Mouse (Mus musculus): ENCODE results near the gene Brd3. TPM values are rescaled to one million over a fixed set of nuclear protein-coding genes. Genes with fewer than 3 reads are reported as not detected.

Brd3 gene
- polyA plus RNA-seq, 1 experiment from 2014 or later, result 52.9 TPM

DNA sequence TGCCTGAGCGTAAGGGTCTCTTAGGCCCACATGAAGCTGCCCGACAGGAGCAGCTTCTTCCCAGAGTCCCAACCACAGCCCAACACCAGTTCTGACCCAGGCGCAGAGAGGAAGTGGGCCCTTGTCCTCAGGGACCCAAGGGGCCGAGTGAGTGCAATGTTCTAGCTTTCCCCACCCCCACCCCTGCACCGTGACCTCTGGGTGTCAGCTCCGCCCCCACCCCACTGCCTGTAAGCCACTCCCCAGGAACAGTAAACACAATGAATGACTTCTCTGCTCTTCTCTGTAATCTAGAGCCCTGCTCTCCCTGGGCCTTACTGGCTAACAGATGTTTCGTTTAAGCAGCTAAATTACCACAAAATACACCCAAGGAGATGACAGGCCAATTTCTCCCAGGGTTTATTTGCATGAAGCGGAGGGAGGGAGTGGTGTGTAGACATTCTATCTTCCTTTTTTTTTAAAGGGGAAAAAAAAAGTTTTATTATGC lies 95.7 kb downstream of the Brd3 start:
- 38% methylated on average over 8 of the region's 8 CpGs for WGBS
- Histone ChIP-seq H3K27me3 (no peaks in the 10 kb centered on the region), H3K4me2 (0 out of 2 replicates have a peak overlapping the region, but pooled peaks have one; percentile 10), H3K9ac (no peak overlapping the region), H3K4me1 (replicated peaks) (peaks cover 58% of the 10 kb centered on the region), H3K27ac (peak overlapping the region; percentile 45), H3K9me3 (replicated peaks) (no peaks in the 10 kb centered on the region), H3K4me3 (no peak overlapping the region), H3K36me3 (no peaks in the 10 kb centered on the region)
- no peak for ATAC-seq (replicated peaks; ENCODE audit: insufficient number of reproducible peaks, insufficient read depth, low FRiP score, low read depth)

DNA sequence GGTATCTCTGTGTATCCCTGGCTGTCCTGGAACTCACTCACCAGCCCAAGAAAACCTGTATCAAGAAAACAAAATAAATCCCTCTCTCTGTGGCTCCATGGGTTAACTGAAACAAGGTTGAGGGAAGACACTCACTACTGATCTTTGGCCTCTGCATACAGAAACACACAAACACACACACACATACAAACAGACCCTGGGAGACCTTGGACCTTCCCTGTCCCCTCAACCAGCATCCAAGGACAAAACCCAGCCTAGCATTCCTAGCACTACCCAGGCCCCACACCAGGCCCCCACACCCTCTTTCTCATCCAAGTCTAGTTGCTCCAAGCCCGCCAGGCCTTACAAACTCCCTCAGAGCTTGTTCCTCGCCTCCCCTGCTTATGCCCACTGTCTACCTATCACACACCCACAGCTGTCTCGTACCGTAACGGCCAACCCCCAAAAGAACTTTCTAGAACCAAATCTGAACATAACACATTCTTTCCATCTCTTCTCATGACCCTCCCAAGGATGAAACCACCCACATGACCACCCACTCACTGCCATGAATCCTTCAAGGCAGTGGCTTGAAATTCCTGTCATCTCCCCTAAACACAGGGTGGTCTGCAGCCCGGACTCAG lies 96.8 kb downstream of the Brd3 start:
- 75% methylated on average over 6 of the region's 6 CpGs for WGBS
- H3K27me3 ChIP-seq, result no peaks in the 10 kb centered on the region
- H3K9ac ChIP-seq, result no peak overlapping the region
- H3K27ac ChIP-seq, result no peak overlapping the region
- no peaks in the 10 kb centered on the region for H3K9me3 ChIP-seq (replicated peaks)
- no peak for ATAC-seq (replicated peaks; ENCODE audit: insufficient number of reproducible peaks, insufficient read depth, low FRiP score, low read depth)
- no peak overlapping the region for H3K4me2 ChIP-seq
- H3K36me3 ChIP-seq, result no peaks in the 10 kb centered on the region
- H3K4me1 ChIP-seq (replicated peaks), result peaks cover 49% of the 10 kb centered on the region
- H3K4me3 ChIP-seq, result no peak overlapping the region

DNA sequence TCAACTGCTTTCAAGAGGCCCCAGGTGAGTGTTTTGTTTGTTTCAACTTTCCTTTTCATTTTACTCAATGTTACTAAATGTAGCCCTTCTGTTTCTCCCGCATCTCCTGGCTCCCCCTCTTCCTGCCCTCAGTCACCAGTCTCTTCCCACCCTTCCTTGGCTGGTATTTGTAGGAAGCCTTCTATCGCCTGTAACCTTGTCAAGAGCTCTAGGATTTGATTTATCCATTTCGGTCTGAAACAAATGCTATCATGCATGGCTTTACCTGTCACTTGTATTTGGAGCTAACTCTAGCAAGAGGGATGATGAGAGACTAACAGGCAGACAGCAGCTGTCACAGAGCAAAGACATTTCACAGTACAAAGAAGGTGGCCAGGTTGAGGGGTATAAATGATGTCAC lies 99.3 kb downstream of the Brd3 start:
- ATAC-seq (replicated peaks; ENCODE audit: insufficient number of reproducible peaks, insufficient read depth, low FRiP score, low read depth), result no peak
- Histone ChIP-seq H3K4me3 (no peak overlapping the region), H3K9ac (no peak overlapping the region), H3K27ac (no peak overlapping the region), H3K4me2 (no peak overlapping the region), H3K27me3 (no peaks in the 10 kb centered on the region), H3K4me1 (replicated peaks) (peaks cover 41% of the 10 kb centered on the region), H3K36me3 (no peaks in the 10 kb centered on the region), H3K9me3 (replicated peaks) (no peaks in the 10 kb centered on the region)
- 65% methylated on average over 3 of the region's 3 CpGs for WGBS

DNA sequence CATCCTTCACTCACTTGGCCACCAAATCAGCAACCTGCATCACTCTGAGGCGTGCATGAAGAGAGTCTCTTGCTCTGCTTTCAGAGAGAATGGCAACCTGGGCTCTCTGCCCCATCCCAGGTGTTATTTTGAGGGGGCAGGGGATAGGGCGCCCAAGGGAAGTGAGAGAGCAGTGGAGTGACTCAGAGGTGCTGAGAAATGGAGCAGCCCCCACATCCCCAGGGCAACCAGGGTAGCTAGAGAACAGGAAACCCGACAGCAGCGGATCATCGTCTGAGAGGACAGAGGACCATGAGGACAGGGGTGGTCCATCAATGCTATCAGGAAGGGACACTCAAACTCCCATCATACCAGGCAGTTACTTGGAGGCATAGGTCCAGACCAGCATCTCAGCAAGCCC lies 100.5 kb downstream of the Brd3 start:
- ATAC-seq (replicated peaks; ENCODE audit: insufficient number of reproducible peaks, insufficient read depth, low FRiP score, low read depth), result no peak

DNA sequence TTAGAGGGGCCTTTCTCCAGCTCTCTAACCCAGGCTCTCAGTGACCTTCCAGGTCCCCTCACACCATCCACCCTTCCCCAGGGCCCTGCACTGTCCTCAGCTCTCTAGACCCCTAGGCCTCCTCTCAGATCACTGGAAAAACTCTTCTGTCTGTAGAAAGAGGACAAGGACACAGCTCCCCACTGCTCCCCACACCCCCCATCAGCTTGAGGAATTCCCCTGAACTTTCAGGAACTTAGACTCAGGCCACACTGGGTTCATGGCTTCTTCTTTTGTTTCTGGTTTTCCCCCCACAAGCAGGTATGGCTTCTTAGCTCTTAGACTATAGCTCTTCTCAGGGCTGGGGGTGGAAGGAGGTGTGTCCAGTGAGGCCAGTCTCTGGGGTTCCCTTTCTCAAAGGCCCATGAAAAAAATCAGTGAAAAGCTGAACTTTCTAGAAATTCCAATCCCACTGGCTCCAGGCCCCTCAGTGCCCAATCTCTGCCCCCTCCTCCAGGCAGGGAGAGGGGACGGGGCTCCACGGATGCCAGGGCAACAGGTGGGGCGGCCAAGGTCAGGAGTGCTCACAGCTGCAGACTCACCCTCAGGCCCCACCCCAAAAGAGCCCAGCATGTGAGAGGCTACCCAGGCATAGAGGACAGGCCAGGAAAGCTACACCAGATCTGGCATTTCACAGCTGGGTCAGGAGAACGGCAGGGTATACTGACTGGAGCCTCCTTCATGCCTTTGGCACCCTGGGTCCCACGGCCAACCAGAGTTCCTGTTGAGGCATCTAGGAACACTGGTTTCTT lies 102.2 kb downstream of the Brd3 start:
- H3K27ac ChIP-seq, result no peak overlapping the region; the same call in 1 of the 2 replicates
- H3K36me3 ChIP-seq, result no peaks in the 10 kb centered on the region
- no peak overlapping the region for H3K4me2 ChIP-seq
- H3K27me3 ChIP-seq, result no peaks in the 10 kb centered on the region
- H3K9me3 ChIP-seq (replicated peaks), result no peaks in the 10 kb centered on the region
- H3K9ac ChIP-seq, result no peak overlapping the region
- no peak for ATAC-seq (replicated peaks; ENCODE audit: insufficient number of reproducible peaks, insufficient read depth, low FRiP score, low read depth)
- peaks cover 20% of the 10 kb centered on the region for H3K4me1 ChIP-seq (replicated peaks)
- 70% methylated on average over 5 of the region's 5 CpGs for WGBS
- H3K4me3 ChIP-seq, result no peak overlapping the region

More for the DNA sequence above, 100.5 kb downstream of the Brd3 start:
- no peaks in the 10 kb centered on the region for H3K9me3 ChIP-seq (replicated peaks)
- H3K4me3 ChIP-seq, result no peak overlapping the region
- WGBS, result 65% methylated on average over 5 of the region's 5 CpGs
- H3K9ac ChIP-seq, result no peak overlapping the region
- no peaks in the 10 kb centered on the region for H3K27me3 ChIP-seq
- H3K36me3 ChIP-seq, result no peaks in the 10 kb centered on the region
- peaks cover 32% of the 10 kb centered on the region for H3K4me1 ChIP-seq (replicated peaks)
- H3K4me2 ChIP-seq, result no peak overlapping the region
- no peak overlapping the region for H3K27ac ChIP-seq

DNA sequence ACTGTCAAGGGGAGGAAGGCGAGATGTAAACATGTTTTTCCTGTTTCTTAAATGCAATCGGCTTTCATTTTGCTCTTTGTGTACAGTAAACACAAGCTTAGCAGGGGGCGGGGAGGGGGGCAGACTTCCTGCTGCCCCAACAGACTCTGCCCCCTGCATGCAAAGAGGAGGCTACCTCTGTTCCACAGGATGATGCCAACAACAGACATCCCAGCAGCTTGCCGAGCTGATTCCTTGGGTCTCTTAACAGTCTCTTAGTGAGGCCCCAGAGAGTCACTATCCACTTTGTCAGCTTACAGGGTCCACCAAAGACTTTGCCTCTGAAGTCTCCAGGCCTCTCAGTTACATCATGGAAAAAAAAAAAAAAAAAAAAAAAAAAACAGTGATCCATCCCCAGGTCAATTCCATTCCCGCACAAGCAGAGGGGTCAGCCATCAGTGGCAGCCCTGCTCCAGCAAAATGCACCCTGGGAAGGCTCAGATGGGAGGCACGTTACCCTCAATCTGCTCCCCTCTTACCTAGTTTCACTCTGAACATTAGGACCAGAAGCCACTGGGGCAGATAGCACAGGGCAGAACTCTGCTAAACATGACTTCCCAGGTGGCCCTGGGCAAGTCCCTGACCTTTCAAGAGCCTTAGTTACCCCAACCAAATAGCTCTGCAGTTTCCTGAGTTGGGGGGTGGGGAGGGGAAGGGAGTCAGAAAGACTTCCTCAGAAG lies 102.9 kb downstream of the Brd3 start:
- Histone ChIP-seq H3K9ac (no peak overlapping the region), H3K36me3 (no peaks in the 10 kb centered on the region), H3K9me3 (replicated peaks) (no peaks in the 10 kb centered on the region), H3K4me2 (no peak overlapping the region), H3K27me3 (no peaks in the 10 kb centered on the region), H3K4me1 (replicated peaks) (peaks cover 20% of the 10 kb centered on the region), H3K4me3 (no peak overlapping the region), H3K27ac (no peak overlapping the region)
- 57% methylated on average over 6 of the region's 6 CpGs for WGBS
- no peak for ATAC-seq (replicated peaks; ENCODE audit: insufficient number of reproducible peaks, insufficient read depth, low FRiP score, low read depth)

DNA sequence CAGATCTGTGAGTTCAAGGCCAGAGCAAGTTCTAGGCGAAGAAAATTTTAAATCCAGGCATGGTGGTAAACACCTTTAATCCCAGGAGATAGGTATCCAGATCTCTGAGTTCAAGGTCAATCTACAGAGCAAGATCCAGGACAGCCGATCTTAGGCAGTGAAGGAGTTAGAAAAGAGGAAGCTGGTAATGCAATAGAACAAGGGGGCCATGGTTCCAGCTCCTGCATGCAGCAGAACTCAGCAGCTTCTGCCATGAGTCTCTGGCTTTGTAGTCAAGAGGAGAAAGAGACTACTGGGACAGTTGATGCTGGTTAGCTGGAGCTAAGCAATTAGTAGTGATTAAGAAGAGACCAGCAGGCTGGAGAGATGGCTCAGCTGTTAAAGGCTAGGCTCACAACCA lies 105.9 kb downstream of the Brd3 start:
- Histone ChIP-seq H3K27me3 (no peaks in the 10 kb centered on the region), H3K4me3 (no peak overlapping the region), H3K27ac (no peak overlapping the region), H3K4me1 (replicated peaks) (peaks cover 20% of the 10 kb centered on the region), H3K36me3 (no peaks in the 10 kb centered on the region), H3K9ac (no peak overlapping the region), H3K4me2 (no peak overlapping the region), H3K9me3 (replicated peaks) (no peaks in the 10 kb centered on the region)
- no peak for ATAC-seq (replicated peaks; ENCODE audit: insufficient number of reproducible peaks, insufficient read depth, low FRiP score, low read depth)
- WGBS, result 77% methylated on average over 2 of the region's 2 CpGs

DNA sequence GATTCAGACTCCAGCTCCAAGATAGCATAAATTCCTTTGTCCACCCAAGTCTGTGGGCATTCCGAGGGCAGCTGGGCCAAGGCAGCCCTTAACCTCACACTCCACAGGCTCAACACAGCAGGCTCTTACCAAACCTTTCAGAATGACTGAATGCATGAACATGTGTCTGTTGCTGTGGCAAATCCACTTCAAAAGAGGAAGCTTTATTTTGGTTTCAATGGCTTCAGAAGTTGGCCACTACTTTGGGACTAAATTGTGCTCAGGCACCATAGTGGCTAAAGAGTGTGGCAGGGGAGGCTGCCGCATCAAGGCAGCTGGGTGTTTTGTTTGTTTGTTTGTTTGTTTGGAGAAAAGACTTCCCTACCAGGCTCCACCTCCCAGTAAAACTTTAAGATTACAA lies 107.4 kb downstream of the Brd3 start:
- H3K4me3 ChIP-seq, result no peak overlapping the region
- no peak overlapping the region for H3K4me2 ChIP-seq
- no peak for ATAC-seq (replicated peaks; ENCODE audit: insufficient number of reproducible peaks, insufficient read depth, low FRiP score, low read depth)
- H3K9ac ChIP-seq, result no peak overlapping the region
- H3K36me3 ChIP-seq, result no peaks in the 10 kb centered on the region
- H3K9me3 ChIP-seq (replicated peaks), result no peaks in the 10 kb centered on the region
- H3K27me3 ChIP-seq, result peaks cover 6% of the 10 kb centered on the region; the same call in 1 of the 2 replicates
- WGBS, result 87% methylated on average over 2 of the region's 2 CpGs
- H3K4me1 ChIP-seq (replicated peaks), result peaks cover 15% of the 10 kb centered on the region
- no peak overlapping the region for H3K27ac ChIP-seq

DNA sequence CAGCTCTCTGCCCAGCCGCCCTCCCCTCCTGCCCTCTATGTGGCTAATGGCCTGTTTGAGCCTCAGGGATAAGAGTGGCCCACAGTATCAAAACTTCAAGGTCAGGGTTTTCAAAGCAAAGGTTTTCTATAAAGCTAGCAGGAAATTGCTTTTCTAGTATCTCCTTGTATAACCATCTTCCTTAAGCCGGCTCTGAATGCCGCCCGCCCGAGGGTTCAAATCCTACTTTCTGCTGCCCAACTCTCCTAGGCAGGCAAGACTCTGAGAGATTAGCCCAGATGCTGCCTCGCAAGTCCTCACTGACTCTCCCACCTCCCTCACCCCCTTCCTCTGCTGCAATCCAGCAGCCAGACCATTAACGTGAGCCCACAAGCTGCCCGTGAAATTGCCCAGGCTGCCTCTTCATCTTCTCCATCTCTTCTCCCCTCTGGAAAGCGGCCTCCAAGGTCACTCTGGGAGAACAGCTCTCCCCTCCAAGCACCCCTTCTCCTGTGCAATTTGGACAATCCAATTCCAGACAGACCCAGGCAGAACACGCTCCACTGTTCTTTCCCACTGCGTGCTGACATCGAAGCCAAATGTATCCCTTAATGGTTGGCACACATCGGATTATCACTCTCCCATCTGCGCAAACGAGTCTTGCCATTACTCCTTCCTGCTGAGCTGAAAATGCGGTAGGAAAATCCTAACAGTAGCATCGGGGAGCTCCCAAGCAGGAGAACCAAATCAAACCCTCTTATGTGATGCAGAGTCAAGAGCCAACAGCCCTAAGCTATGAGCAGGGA lies 110.6 kb downstream of the Brd3 start:
- Histone ChIP-seq H3K27ac (no peak overlapping the region), H3K9me3 (replicated peaks) (no peaks in the 10 kb centered on the region), H3K4me3 (no peak overlapping the region), H3K27me3 (peaks cover 6% of the 10 kb centered on the region; the same call in 1 of the 2 replicates), H3K4me1 (replicated peaks) (peaks cover 14% of the 10 kb centered on the region), H3K36me3 (no peaks in the 10 kb centered on the region), H3K9ac (no peak overlapping the region), H3K4me2 (no peak overlapping the region)
- ATAC-seq (replicated peaks; ENCODE audit: insufficient number of reproducible peaks, insufficient read depth, low FRiP score, low read depth), result no peak
- WGBS, result 64% methylated on average over 17 of the region's 17 CpGs
